Mouse (Mus musculus): ENCODE data around the gene Acaa1b.

The Acaa1b gene

GRCm38 (mm10) chr9:119144696-119145095 lies 12.2 kb downstream of the Acaa1b start:
- DNase-seq (ENCODE audit: low spot score in 2 of 2), result no peak

DNA sequence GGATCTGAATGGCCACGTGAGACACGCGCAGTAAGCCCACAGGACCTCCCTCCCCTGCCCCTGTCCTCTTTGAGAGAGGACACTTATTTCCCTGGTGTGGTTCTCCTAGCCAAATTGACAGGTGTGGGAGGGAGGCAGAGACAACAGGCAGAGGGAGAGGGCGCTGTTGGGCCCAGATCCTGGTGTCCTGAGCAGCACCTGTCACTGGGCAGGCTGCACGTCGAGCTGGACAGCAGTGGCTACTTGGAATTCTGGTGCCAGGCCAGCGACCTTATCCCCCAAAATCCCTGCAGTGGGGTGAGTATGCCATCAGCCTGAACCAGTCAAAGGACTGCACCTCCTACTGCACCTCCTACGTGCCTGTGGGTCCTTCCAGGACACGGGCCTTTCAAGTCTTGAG lies 13.5 kb downstream of the Acaa1b start:
- DNase-seq (ENCODE audit: low spot score in 2 of 2), result no peak

- DNase-seq (ENCODE audit: low spot score in 2 of 2), result no peak
Observed at GRCm38 (mm10) chr9:119142066-119142465, 14.8 kb downstream of the Acaa1b start.

DNA sequence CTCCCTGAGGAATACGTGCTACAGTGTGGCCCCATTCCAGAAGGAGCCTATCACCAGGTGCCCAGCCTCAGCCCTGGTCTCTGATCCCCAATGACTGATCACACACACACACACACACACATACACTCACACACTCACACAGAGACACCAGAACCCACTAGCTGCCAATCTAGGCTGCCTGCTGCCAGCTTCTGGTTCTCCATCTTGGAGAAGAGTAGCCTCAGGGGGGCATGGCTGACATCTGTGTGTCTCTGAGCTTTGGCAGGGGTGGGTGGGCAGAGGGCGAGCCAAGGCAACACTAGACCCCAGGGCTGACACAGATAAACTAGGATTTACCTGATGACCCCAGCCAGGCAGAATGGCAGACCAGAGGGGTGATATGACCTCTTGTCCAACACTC lies 18.1 kb downstream of the Acaa1b start:
- DNase-seq (ENCODE audit: low spot score in 2 of 2), result no peak

- no peak for DNase-seq (ENCODE audit: low spot score in 2 of 2)
Observed at GRCm38 (mm10) chr9:119130692-119131091, 26.2 kb downstream of the Acaa1b start.

- no peak for DNase-seq (ENCODE audit: low spot score in 2 of 2)
Observed at GRCm38 (mm10) chr9:119128436-119129181, 28.3 kb downstream of the Acaa1b start.

DNA sequence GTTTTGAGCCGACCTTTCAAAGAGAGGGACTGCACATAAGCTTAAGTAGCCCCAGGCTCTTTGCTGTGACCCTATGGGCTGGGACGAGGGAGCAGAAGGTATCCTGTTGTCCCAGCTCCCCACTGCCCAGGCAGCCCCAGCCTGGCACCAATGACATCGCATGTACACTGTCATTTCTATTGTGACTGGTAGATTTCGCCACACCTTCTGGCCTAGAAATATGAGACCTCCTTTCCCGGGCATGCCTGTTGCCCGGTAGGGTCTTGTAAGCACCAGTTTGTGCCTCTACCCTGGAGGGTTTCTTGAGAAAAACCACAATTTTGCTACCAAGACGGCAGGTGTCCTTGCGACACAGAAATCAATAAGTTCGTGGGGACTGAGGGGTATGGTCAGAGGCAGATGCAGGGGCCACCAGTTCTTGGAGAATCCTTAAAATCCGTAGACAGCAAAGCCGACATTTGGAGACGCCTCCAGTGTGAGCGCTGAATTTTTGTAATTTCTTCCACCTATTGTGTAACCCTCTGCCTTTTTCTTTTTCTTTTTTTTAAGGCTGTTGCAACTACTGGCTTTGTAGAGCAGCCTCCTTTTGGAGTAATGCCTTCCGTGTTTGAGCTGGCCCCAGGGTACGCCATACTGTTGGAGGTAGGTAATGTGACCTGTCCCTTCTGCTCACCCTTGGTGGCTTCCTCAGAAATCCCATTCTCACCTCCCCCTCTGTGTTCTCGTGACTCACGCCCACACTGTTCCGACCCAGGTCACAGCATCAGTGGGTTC lies 34.1 kb downstream of the Acaa1b start:
- no peak for DNase-seq (ENCODE audit: low spot score in 2 of 2)

- no peak for DNase-seq (ENCODE audit: low spot score in 2 of 2)
Observed at GRCm38 (mm10) chr9:119120168-119120560, 36.7 kb downstream of the Acaa1b start.

GRCm38 (mm10) chr9:119119409-119120167 lies 37.3 kb downstream of the Acaa1b start:
- DNase-seq (ENCODE audit: low spot score in 2 of 2), result no peak

GRCm38 (mm10) chr9:119114911-119115310 lies 42.0 kb downstream of the Acaa1b start:
- no peak for DNase-seq (ENCODE audit: low spot score in 2 of 2)

GRCm38 (mm10) chr9:119110640-119111039 lies 46.3 kb downstream of the Acaa1b start:
- no peak for DNase-seq (ENCODE audit: low spot score in 2 of 2)

DNA sequence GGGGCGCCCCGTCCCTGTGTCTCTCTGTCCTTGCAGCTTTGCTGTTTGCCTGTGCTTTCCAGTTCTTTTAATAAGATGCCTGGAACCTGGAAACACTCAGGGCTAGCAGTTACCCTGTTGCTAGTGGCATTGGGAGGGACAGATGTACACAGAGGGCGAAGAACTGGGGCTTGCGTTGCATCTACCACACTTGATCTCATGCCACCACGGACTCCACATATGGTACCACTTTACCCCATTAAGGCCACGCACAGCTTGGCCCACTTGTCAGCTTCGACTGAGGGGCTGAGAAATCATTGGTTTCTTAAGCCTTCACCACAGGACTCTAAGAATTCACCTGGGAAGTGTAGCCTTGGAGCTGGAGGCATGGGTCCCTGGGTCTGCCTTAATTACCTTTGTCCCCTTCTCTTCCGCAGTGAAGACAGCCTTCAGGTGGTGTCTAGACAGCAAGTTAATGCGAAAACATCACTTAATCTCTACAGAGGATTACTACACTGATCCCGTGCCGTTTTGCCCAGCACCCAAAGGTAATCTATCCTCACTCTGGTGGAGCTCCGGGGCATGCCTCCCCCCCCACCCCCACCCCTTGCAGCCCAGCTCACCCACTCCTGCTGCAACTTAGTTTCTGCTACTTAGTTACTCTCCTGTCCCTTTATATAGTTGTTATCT lies 47.1 kb downstream of the Acaa1b start:
- no peak for DNase-seq (ENCODE audit: low spot score in 2 of 2)

DNA sequence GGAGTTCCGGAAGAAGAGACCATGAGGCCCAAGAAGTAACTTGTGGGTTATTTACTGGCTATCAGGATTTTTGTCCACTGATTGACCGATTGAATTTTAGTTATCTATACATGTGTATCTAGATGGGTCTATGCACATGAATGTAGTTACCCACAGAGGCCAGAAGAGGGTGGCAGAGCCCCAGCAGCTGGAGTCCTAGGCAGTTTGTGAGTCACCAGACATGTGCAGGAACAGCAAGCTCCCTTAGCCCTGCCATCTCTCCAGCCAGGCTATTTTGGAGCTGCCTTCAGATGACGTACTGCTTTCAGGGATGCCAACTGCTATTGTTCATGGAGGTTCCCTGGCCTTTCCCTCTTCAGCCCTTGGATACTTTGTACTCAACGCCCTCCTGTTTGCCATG lies 49.3 kb downstream of the Acaa1b start:
- DNase-seq (ENCODE audit: low spot score in 2 of 2), result no peak

DNA sequence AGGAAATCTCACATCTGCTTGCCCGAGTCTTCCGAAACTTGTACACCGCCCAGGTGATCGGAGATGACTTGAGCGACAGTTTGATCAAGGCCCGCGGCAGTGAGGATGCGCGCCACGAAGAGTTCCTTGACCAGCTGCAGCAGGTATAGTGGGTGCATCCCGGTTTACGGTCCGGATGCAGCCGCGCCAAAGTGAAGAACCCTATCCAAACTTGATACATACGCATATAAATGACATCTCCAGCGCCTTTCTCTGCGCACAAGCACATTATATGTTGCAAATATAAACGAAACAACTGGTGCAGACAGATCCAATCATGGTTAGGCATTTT lies 54.1 kb downstream of the Acaa1b start:
- DNase-seq (ENCODE audit: low spot score in 2 of 2), result no peak

DNA sequence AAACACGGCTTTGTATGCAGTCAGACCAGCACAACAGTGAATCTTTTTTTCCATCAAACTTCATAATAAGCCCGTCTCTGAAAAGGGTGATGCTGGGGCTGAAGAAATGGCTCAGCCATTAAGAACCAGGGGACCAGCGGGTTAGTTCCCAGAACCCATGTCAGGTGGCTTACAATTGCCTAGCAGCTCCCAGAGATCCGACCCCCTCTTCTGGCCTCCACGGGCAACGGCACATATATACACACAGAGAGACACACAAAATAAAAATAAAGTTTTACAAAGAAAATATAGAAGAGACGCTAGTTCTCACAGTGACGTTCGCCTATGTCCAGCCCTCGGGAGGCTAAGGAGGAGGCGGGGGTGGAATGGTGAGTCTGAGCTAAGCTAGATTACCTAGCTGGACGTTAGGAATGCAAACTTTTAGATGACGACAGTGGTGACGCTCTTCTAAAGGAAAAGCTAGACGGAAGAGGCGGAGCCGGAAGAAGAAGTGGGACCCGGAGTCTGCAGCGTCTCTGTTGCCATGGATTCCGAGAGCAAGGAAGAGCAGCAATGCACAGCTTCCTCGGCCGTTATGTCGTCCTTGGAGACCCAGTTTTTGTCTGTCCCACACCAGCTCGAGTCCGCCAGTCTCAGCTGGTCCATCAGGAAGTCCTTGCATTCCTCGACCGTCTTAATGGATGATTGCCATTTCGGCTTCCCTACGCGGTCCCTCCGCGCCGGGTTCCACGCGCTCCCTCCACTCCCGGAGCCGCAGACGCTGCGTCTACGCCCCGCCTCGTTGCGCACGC lies 54.7 kb downstream of the Acaa1b start, which contains the start of gene Dlec1:
Gene Dlec1, plus strand, starts transcription at position 487 of the 791 bp plus-strand sequence.
- peak; percentile 57 to 65 for DNase-seq (ENCODE audit: low spot score in 2 of 2)

GRCm38 (mm10) chr9:119100177-119100898 lies 56.6 kb downstream of the Acaa1b start:
- DNase-seq (ENCODE audit: low spot score in 2 of 2), result no peak

All from urinary bladder, adult 18-20 months (tissue).